Mouse (Mus musculus) left cerebral cortex, adult 18-20 months (tissue): Measurements from ENCODE around the gene 2200002J24Rik. TPM values are rescaled to one million over a fixed set of nuclear protein-coding genes. Genes with fewer than 3 reads are reported as not detected.
"Not testable (repeated sequence)": the region's sequence is repeated elsewhere in the genome, so short reads cannot be mapped to it uniquely, and the experiment has no call there.

Experiments
- DNase-seq, 2 experiments: peaks; one replicate each; pipeline ENCODE4 v3.0.0; 2021 to 2022; ENCODE audit warnings: low spot score in 2 of 2, mixed read lengths in 1 of 2
- total RNA-seq, 2 experiments: library from RNA; stranded (reverse); gene quantifications; 2 replicates each; pipeline ENCODE4 v1.2.3; 2021

2200002J24Rik gene
- total RNA-seq, 2 experiments from 2014 or later, result not detected

GRCm38 (mm10) chr7:30728214-30728613 lies 29.5 kb downstream of the 2200002J24Rik start:
- DNase-seq, result no peak

DNA sequence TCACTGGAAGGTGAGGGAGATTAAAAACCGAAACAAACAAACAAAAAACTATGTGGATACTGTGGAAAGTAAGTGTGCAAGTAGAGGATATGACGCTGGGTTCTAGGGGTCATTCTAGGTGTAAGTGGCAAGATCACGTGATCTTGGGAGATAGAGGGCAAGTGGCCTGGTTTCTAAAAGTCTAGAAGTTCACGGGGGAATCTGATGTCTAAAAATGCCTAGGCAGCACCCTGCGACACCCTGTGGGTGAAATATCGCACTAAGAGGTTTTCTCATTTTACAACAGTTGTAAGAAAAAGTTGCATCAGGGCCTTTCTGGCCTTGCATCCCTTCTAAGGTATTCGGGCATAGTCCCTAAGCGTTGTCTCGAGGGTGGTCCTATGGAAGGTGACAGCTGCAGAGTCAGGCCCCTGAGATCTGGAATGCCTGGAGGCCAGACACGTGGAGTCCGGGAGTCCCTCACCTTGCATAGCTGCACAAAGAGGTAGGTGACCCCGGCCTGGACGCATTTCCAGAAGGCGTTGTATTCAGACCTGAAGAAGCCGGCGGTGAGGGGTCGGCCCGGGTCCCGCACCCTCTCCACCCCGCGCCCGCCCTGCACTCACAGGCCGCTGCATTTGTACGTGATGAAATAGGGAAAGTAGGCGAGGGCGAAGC lies 30.1 kb downstream of the 2200002J24Rik start:
- no peak for DNase-seq

DNA sequence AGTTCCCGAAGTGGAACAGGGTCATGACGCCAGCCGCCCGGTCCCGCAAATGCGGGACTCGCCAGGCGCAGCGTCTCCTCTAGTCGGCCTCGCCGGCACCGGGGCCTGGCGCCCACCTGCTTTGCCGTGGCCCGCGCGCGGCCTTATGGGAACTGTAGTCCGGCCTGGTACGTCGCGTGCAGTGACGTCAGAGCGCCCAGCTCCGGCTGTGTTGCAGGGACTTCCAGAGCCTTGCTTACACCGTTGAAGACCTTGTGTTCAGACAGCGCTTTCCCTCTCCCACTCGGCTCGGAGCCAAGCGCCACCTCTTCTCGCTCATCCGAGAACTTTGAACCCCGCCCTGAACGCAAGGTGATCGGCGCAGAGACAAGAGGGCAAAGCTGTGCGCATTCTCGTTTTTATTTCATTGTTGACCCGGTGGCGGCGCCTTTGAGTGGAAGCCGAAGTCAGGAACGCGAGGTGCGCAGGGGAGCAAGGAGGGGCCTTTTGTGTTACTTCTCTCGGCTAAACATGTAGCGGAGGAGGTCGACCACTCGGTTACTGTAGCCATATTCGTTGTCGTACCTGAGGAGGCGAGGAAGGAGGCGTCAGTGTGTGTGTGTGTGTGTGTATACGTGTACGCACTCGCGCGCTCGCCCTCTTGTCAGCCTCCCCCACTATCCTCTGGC lies 30.8 kb downstream of the 2200002J24Rik start, which contains the start of gene Tmem147:
Gene Tmem147, minus strand, starts transcription at position 145 of the 668 bp plus-strand sequence.
- DNase-seq, result peak; percentile 97 to 98

- not testable (repeated sequence) for DNase-seq
Measured at GRCm38 (mm10) chr7:30730064-30730722, 31.5 kb downstream of the 2200002J24Rik start.

- no peak for DNase-seq
Measured at GRCm38 (mm10) chr7:30736211-30736610, 37.5 kb downstream of the 2200002J24Rik start.

DNA sequence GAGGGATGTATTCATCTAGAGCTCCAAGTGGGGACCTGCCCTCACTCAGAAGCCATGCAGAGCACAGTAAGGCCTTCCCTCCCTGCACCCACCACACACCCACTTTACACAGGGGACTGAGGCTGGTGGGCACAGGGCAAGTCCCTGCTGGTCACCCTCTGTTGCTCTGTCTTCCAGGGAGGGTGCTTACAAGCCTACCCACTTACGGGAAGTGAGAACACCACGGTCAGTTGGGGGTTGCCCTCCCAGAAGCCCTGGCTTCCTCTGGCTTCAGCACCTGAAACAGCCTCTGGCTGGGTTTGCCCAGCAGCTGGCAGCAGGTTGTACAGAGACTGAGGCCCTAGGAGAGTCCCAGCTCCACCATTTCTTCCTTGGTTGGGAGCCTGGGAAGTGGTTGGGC lies 43.8 kb downstream of the 2200002J24Rik start:
- not testable (repeated sequence) for DNase-seq

DNA sequence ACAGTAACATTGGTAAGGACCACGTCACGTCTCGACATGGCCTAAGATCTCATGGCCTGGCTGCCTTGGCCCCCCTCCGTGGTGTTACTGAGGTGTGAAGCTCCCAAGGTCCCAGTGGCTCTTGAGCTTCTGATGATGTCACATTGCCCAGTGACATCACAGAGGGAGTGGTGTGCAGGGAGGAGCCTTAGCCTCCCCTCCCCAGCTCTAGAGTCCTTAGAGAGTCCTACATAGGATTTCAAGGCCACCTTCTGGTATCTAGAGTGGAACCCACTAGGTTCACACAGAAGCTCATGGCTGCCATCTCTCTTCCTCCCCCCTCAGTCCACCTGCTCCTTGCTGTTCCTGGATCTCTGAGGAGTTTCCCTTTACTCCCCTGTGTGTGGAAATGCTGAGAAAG lies 44.9 kb downstream of the 2200002J24Rik start, which contains the start of gene Gapdhs:
Gene Gapdhs, minus strand, starts transcription at position 65 of the 400 bp plus-strand sequence.
- DNase-seq, result not testable (repeated sequence)

DNA sequence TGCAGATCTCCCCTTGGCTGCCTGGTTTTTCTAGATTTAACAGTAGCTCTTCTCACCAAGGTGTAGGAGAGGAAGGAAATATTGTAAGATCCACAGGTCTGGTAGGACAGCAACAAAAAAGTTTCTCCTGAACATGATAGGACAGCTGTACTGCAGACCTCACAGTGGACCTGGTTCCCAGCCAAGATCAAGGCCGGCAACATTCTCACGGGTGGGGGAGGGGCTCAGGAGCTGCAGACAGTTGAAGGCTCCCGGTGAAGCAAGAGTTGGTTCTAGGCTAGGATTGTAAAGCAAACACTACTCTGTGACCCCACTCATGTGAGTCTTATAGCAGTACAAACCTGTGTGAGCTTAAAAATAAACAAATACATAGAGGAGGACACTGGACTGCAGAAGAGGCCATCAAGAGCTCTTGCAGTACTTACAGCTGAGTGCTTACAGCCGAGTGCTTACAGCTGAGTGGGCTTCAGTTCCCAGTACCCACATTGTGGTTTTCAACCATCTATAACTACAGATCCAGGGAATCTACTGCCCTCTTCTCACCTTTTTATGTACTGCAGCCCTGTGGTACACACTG lies 45.4 kb downstream of the 2200002J24Rik start:
- DNase-seq, result no peak

DNA sequence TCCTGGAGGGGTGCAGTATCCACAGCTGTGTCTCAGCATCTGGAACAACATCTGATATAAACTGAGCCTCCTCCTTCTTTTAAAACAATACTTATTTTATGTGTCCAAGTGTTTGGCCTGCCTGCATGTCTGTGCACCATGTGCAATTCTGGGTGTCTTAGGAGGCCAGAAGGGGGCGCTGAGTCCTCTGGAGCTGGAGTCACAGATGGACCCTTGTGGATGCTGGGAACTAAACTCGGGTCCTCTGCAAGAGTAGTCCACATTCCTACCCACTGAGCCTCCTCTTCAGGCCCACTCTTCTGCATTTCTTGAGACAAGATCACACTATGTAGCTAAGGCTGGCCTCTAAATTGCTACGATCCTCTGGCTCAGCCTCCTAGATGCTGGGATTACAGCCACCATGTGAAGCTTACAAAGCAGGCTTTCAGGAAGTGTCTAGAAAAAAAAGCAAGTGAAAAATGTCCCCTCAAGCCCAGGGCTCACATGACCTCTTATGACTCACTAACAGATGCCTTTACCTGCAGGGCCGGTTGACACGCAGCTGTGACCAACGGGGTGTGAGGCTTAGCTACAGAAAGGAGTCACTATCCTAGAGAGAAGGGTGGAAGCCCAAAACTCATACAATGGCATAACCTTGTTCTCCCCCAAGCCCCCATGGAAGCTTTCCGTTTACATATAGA lies 48.9 kb downstream of the 2200002J24Rik start:
- DNase-seq, result no peak

Other genes with a start within 250 kb of the 2200002J24Rik start
- gene Kirrel2, start 241.2 kb upstream of the 2200002J24Rik start, total RNA-seq, result 1 to 10 TPM; 8.2 to 8.3 TPM
- under 1 TPM; 0.44 to 0.52 TPM for gene Nphs1, start 240.6 kb upstream of the 2200002J24Rik start, total RNA-seq
- gene Prodh2, start 205.3 kb upstream of the 2200002J24Rik start, total RNA-seq, result not detected
- 100 to 1,000 TPM; 179 to 187 TPM for gene Arhgap33, start 163.9 kb upstream of the 2200002J24Rik start, total RNA-seq
- gene Hspb6, start 146.7 kb upstream of the 2200002J24Rik start, total RNA-seq, result 1 to 10 TPM; 3.7 to 4.3 TPM
- 1 to 10 TPM; 3.8 TPM for gene Proser3, start 146.6 kb upstream of the 2200002J24Rik start, total RNA-seq
- 10 to 100 TPM; 56.8 to 60.4 TPM for gene Lin37, start 139.1 kb upstream of the 2200002J24Rik start, total RNA-seq
- 10 to 100 TPM; 64.4 to 71.5 TPM for gene U2af1l4, start 135.6 kb upstream of the 2200002J24Rik start, total RNA-seq
- gene Gm49396, start 135.6 kb upstream of the 2200002J24Rik start, total RNA-seq, result 1 to 10 TPM; 7.5 to 8.1 TPM
- gene Psenen, start 135.3 kb upstream of the 2200002J24Rik start, total RNA-seq, result 10 to 100 TPM; 87.7 to 94.4 TPM
- gene Igflr1, start 133.5 kb upstream of the 2200002J24Rik start, total RNA-seq, result 1 to 10 TPM; 2.9 to 4.7 TPM
- gene Kmt2b, start 110.2 kb upstream of the 2200002J24Rik start, total RNA-seq, result 10 to 100 TPM; 40.0 to 48.4 TPM
- not detected for gene Zbtb32, start 100.0 kb upstream of the 2200002J24Rik start, total RNA-seq
- gene Upk1a, start 86.1 kb upstream of the 2200002J24Rik start, total RNA-seq, result under 1 TPM; 0.26 to 0.70 TPM
- gene Cox6b1, start 72.8 kb upstream of the 2200002J24Rik start, total RNA-seq, result 100 to 1,000 TPM; 606 to 625 TPM
- not detected for gene Etv2, start 63.1 kb upstream of the 2200002J24Rik start, total RNA-seq
- gene Rbm42, start 48.6 kb upstream of the 2200002J24Rik start, total RNA-seq, result 10 to 100 TPM; 66.6 to 79.5 TPM
- gene Haus5, start 33.9 kb upstream of the 2200002J24Rik start, total RNA-seq, result 1 to 10 TPM; 5.2 to 7.6 TPM
- gene Pmis2, start 27.3 kb upstream of the 2200002J24Rik start, total RNA-seq, result not detected
- under 1 TPM; 0.26 to 0.66 TPM for gene Atp4a, start 13.3 kb downstream of the 2200002J24Rik start, total RNA-seq
- 100 to 1,000 TPM; 114 to 129 TPM for gene Tmem147, start 30.6 kb downstream of the 2200002J24Rik start, total RNA-seq
- not detected for gene Gapdhs, start 44.8 kb downstream of the 2200002J24Rik start, total RNA-seq
- gene Sbsn, start 52.5 kb downstream of the 2200002J24Rik start, total RNA-seq, result 10 to 100 TPM in 1 of 2 experiments, 1 to 10 TPM in 1; 8.2 to 12.9 TPM
- 1 to 10 TPM; 1.9 to 4.0 TPM for gene Dmkn, start 64.8 kb downstream of the 2200002J24Rik start, total RNA-seq
- not detected for gene Krtdap, start 89.0 kb downstream of the 2200002J24Rik start, total RNA-seq
- gene Ffar2, start 124.8 kb downstream of the 2200002J24Rik start, total RNA-seq, result not detected
- not detected for gene Ffar3, start 157.3 kb downstream of the 2200002J24Rik start, total RNA-seq
- not detected for gene Ffar1, start 162.6 kb downstream of the 2200002J24Rik start, total RNA-seq
- gene Cd22, start 181.4 kb downstream of the 2200002J24Rik start, total RNA-seq, result under 1 TPM in 1 of 2 experiments, not detected in 1; 0.09 TPM
- 100 to 1,000 TPM in 1 of 2 experiments, 10 to 100 TPM in 1; 91.4 to 101 TPM for gene Mag, start 215.9 kb downstream of the 2200002J24Rik start, total RNA-seq
- gene Hamp2, start 225.8 kb downstream of the 2200002J24Rik start, total RNA-seq, result not detected
- gene Hamp, start 245.1 kb downstream of the 2200002J24Rik start, total RNA-seq, result not detected